Mouse (Mus musculus) ES-E14 (cell line): ENCODE results near the gene Kank3. TPM values are rescaled to one million over a fixed set of nuclear protein-coding genes. Genes with fewer than 3 reads are reported as not detected.

Experiments used
- DNase-seq: peaks from one replicate; pipeline ENCODE4 v3.0.0-alpha.2; 2013; ENCODE audit warnings: low read depth, low spot score
- H3K27ac ChIP-seq: 2 replicates; pipeline ENCODE4 v1.5.1; 2012; ENCODE audit warnings: low read depth, mild to moderate bottlenecking, low read length, moderate library complexity, mixed read lengths; ENCODE audit not compliant: poor library complexity, insufficient read depth, severe bottlenecking
- H3K36me3 ChIP-seq: 2 replicates; pipeline ENCODE4 v1.6.1; 2012; ENCODE audit warnings: mild to moderate bottlenecking, low read length, moderate library complexity, mixed read lengths; ENCODE audit not compliant: control insufficient read depth, poor library complexity, insufficient read depth, severe bottlenecking
- H3K4me1 ChIP-seq, 2 experiments: fragments of 150-350 bp in 1 of 2; sonication (generic) in 1 of 2; 2 replicates each; pipeline ENCODE4 v1.6.1; 2012; ENCODE audit warnings: low read length in 2 of 2, mild to moderate bottlenecking in 1 of 2, mixed read lengths in 1 of 2; ENCODE audit not compliant: control insufficient read depth in 2 of 2, insufficient read depth in 2 of 2, poor library complexity in 1 of 2
- H3K4me3 ChIP-seq, 2 experiments: fragments of 150-350 bp in 1 of 2; sonication (generic) in 1 of 2; 2 replicates each; pipeline ENCODE4 v1.5.1; 2012; ENCODE audit warnings: low read length in 2 of 2, low read depth in 1 of 2, mild to moderate bottlenecking in 1 of 2, mixed read lengths in 1 of 2; ENCODE audit not compliant: insufficient read depth in 1 of 2, poor library complexity in 1 of 2, severe bottlenecking in 1 of 2
- H3K9ac ChIP-seq: 2 replicates; pipeline ENCODE4 v1.6.1; 2012; ENCODE audit warnings: low read depth, mild to moderate bottlenecking, low read length, mixed read lengths; ENCODE audit not compliant: poor library complexity, insufficient read depth, severe bottlenecking
- H3K9me3 ChIP-seq: fragments of 150-350 bp; sonication (generic); 2 replicates; pipeline ENCODE4 v1.6.1; 2012; ENCODE audit warnings: low read depth, mild to moderate bottlenecking, low read length; ENCODE audit not compliant: control insufficient read depth, insufficient read depth
- CHD2 ChIP-seq: IDR thresholded peaks from 2 replicates; pipeline ENCODE4 v1.6.1; 2014; ENCODE audit warnings: mild to moderate bottlenecking, low read depth, low read length, inconsistent platforms
- HCFC1 ChIP-seq: IDR thresholded peaks from 2 replicates; pipeline ENCODE4 v1.6.1; 2012; ENCODE audit warnings: low read length, inconsistent platforms, borderline replicate concordance; ENCODE audit not compliant: insufficient read depth
- MAFK ChIP-seq: IDR thresholded peaks from 2 replicates; pipeline ENCODE4 v1.6.1; 2014; ENCODE audit warnings: mild to moderate bottlenecking, low read depth, low read length, inconsistent platforms; ENCODE audit not compliant: insufficient read depth
- ZC3H11A ChIP-seq: IDR thresholded peaks from 2 replicates; pipeline ENCODE4 v1.6.1; 2012; ENCODE audit warnings: low read depth, mild to moderate bottlenecking, inconsistent platforms, low read length, borderline replicate concordance
- ZNF384 ChIP-seq: IDR thresholded peaks from 2 replicates; pipeline ENCODE4 v1.6.1; 2012; ENCODE audit warnings: low read depth, low read length, inconsistent platforms
- in situ Hi-C, 2 experiments: fragments of 600-800 bp; cut with MboI; formaldehyde crosslinking; loops; one replicate each; pipeline ENCODE4 v1.15.1; 2025; ENCODE audit warnings: low sequenced_read_pairs in 2 of 2, inconsistent platforms in 1 of 2; ENCODE audit not compliant: unreplicated experiment in 2 of 2
- total RNA-seq: library from RNA; depleted of rRNA; stranded (reverse); fragments of 300-350 nt; gene quantifications from 2 replicates; pipeline ENCODE4 v1.2.3, GENCODE M21; 2012

Kank3 gene
- total RNA-seq, 1 experiment: 81.1 TPM

- DNase-seq: no peak
- Histone ChIP-seq H3K4me3 (no peak overlapping the region), H3K9me3 (no peaks in the 10 kb centered on the region), H3K4me1 (peaks cover 3 to 26% of the 10 kb centered on the region in 2 experiments; a peak in 3 of 4 replicates), H3K27ac (no peak overlapping the region), H3K9ac (no peak overlapping the region), H3K36me3 (peaks cover 2% of the 10 kb centered on the region)
- no peak for TF ChIP-seq ZNF384
- no peak for TF ChIP-seq ZC3H11A
- TF ChIP-seq MAFK: no peak
- TF ChIP-seq CHD2: no peak
- no peak for TF ChIP-seq HCFC1
- in situ Hi-C loops: no loop called here
These were observed 26.9 kb upstream of the Kank3 start for GRCm38 (mm10) chr17:33783408-33783807.

GRCm38 (mm10) chr17:33784939-33785338 lies 25.4 kb upstream of the Kank3 start:
- H3K36me3 ChIP-seq: no peaks in the 10 kb centered on the region
- no peak overlapping the region for H3K27ac ChIP-seq
- no peak for DNase-seq
- H3K9ac ChIP-seq: no peak overlapping the region
- TF ChIP-seq ZNF384 (no peak), HCFC1 (no peak), ZC3H11A (no peak), MAFK (no peak), CHD2 (no peak)
- no peaks in the 10 kb centered on the region for H3K9me3 ChIP-seq
- in situ Hi-C loops: no loop called here
- H3K4me1 ChIP-seq: peaks cover 3 to 14% of the 10 kb centered on the region in 2 experiments; a peak in 3 of 4 replicates
- no peak overlapping the region for H3K4me3 ChIP-seq

GRCm38 (mm10) chr17:33786375-33786774 lies 23.9 kb upstream of the Kank3 start:
- TF ChIP-seq ZNF384 (no peak), MAFK (no peak), HCFC1 (no peak), CHD2 (no peak), ZC3H11A (no peak)
- Histone ChIP-seq H3K27ac (no peak overlapping the region), H3K9ac (0 out of 2 replicates have a peak overlapping the region, but pooled peaks have one; percentile 5), H3K4me3 (no peak overlapping the region), H3K4me1 (peaks cover 3 to 12% of the 10 kb centered on the region in 2 experiments; a peak in 3 of 4 replicates), H3K9me3 (no peaks in the 10 kb centered on the region), H3K36me3 (no peaks in the 10 kb centered on the region)
- DNase-seq: no peak
- in situ Hi-C loops: no loop called here

- Histone ChIP-seq H3K9me3 (no peaks in the 10 kb centered on the region), H3K4me1 (peaks cover 0 to 4% of the 10 kb centered on the region in 2 experiments; a peak in 1 of 4 replicates), H3K27ac (no peak overlapping the region), H3K9ac (no peak overlapping the region), H3K36me3 (no peaks in the 10 kb centered on the region), H3K4me3 (no peak overlapping the region)
- DNase-seq: no peak
- TF ChIP-seq ZNF384: no peak
- TF ChIP-seq HCFC1: no peak
- TF ChIP-seq ZC3H11A: no peak
- no peak for TF ChIP-seq CHD2
- TF ChIP-seq MAFK: no peak
- in situ Hi-C loops: no loop called here
These were observed 21.6 kb upstream of the Kank3 start for GRCm38 (mm10) chr17:33788732-33789131.
